Mouse (Mus musculus): ENCODE measurements around the gene Cd300a. TPM values are rescaled to one million over a fixed set of nuclear protein-coding genes. Genes with fewer than 3 reads are reported as not detected.

The Cd300a gene
- polyA plus RNA-seq, 1 experiment from 2014 or later: 1.5 TPM

GRCm38 (mm10) chr11:114852311-114853173 is 37.3 kb upstream of the Cd300a start:
- Histone ChIP-seq H3K4me2 (replicated peaks; ENCODE audit: low read depth) (peak overlapping the region; percentile 99), H3K4me1 (replicated peaks; ENCODE audit: control insufficient read depth, insufficient read depth) (peaks cover 3% of the 10 kb centered on the region; the same call in 1 of the 2 replicates), H3K9me3 (ENCODE audit: control insufficient read depth, low read length) (no peaks in the 10 kb centered on the region), H3K36me3 (ENCODE audit: control insufficient read depth, insufficient read depth, low read length) (no peaks in the 10 kb centered on the region), H3K9ac (ENCODE audit: low read length) (peak overlapping the region; percentile 85), H3K4me3 (ENCODE audit: low read depth, low read length) (peak overlapping the region; percentile 67), H3K27me3 (ENCODE audit: control insufficient read depth, insufficient read depth, low read length) (no peaks in the 10 kb centered on the region), H3K27ac (replicated peaks) (peak overlapping the region; percentile 88)
- DNase-seq (ENCODE audit: low spot score): peak; percentile 50
- WGBS: 3% methylated on average over 40 of the region's 40 CpGs
- no peak; the same call in 1 of the 2 replicates for ATAC-seq (ENCODE audit: low FRiP score, low TSS enrichment)
- no peak for TF ChIP-seq CTCF (IDR thresholded peaks at IDR 0.05; ENCODE audit: low read depth)
- TF ChIP-seq EP300 (optimal IDR thresholded peaks at IDR 0.05): no peak

- ATAC-seq (ENCODE audit: low FRiP score, low TSS enrichment) (no peak), DNase-seq (ENCODE audit: low spot score) (no peak)
- TF ChIP-seq CTCF (IDR thresholded peaks at IDR 0.05; ENCODE audit: low read depth): no peak
- no peak for TF ChIP-seq EP300 (optimal IDR thresholded peaks at IDR 0.05)
- WGBS: 38% methylated on average over 7 of the region's 7 CpGs
- peaks cover 3% of the 10 kb centered on the region; the same call in 1 of the 2 replicates for H3K4me1 ChIP-seq (replicated peaks; ENCODE audit: control insufficient read depth, insufficient read depth)
- no peak overlapping the region for H3K27ac ChIP-seq (replicated peaks)
- H3K4me2 ChIP-seq (replicated peaks; ENCODE audit: low read depth): peak overlapping the region; percentile 99
- H3K9ac ChIP-seq (ENCODE audit: low read length): 0 out of 2 replicates have a peak overlapping the region, but pooled peaks have one; percentile 85
- H3K4me3 ChIP-seq (ENCODE audit: low read depth, low read length): peak overlapping the region; percentile 67
- no peaks in the 10 kb centered on the region for H3K27me3 ChIP-seq (ENCODE audit: control insufficient read depth, insufficient read depth, low read length)
- no peaks in the 10 kb centered on the region for H3K9me3 ChIP-seq (ENCODE audit: control insufficient read depth, low read length)
- H3K36me3 ChIP-seq (ENCODE audit: control insufficient read depth, insufficient read depth, low read length): no peaks in the 10 kb centered on the region
Observed at GRCm38 (mm10) chr11:114853174-114853838, 36.5 kb upstream of the Cd300a start.

GRCm38 (mm10) chr11:114854581-114854980 is 35.3 kb upstream of the Cd300a start:
- DNase-seq (ENCODE audit: low spot score): no peak
- H3K4me2 ChIP-seq (replicated peaks; ENCODE audit: low read depth): no peak overlapping the region
- no peak for TF ChIP-seq EP300 (optimal IDR thresholded peaks at IDR 0.05)
- TF ChIP-seq CTCF (IDR thresholded peaks at IDR 0.05; ENCODE audit: low read depth): no peak
- no peak for ATAC-seq (ENCODE audit: low FRiP score, low TSS enrichment)
- WGBS: 57% methylated on average over 6 of the region's 6 CpGs
- H3K4me3 ChIP-seq (ENCODE audit: low read depth, low read length): no peak overlapping the region
- H3K9ac ChIP-seq (ENCODE audit: low read length): no peak overlapping the region
- no peaks in the 10 kb centered on the region for H3K9me3 ChIP-seq (ENCODE audit: control insufficient read depth, low read length)
- H3K27ac ChIP-seq (replicated peaks): no peak overlapping the region
- no peaks in the 10 kb centered on the region for H3K36me3 ChIP-seq (ENCODE audit: control insufficient read depth, insufficient read depth, low read length)
- peaks cover 3% of the 10 kb centered on the region; the same call in 1 of the 2 replicates for H3K4me1 ChIP-seq (replicated peaks; ENCODE audit: control insufficient read depth, insufficient read depth)
- no peaks in the 10 kb centered on the region for H3K27me3 ChIP-seq (ENCODE audit: control insufficient read depth, insufficient read depth, low read length)

DNA sequence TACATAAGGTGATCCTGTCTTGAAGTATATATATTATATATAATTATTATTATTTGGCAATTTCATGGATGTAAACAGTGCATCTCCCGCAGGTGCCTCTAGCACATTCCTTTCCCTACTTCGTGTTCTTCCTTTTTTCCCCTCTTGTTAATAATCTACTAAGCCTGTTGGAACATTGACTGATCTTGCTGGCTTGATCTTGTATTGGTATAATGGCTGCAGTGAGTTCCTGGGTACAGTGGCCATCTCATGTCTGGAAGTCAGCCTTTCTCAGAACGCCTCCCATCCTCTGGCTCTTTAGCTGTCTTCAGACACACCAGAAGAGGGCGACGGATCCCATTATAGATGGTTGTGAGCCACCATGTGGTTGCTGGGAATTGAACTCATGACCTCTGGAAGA is 33.7 kb upstream of the Cd300a start:
- 73% methylated on average over 5 of the region's 5 CpGs for WGBS
- TF ChIP-seq EP300 (optimal IDR thresholded peaks at IDR 0.05): no peak
- Histone ChIP-seq H3K9me3 (ENCODE audit: control insufficient read depth, low read length) (no peaks in the 10 kb centered on the region), H3K27ac (replicated peaks) (no peak overlapping the region), H3K36me3 (ENCODE audit: control insufficient read depth, insufficient read depth, low read length) (no peaks in the 10 kb centered on the region), H3K4me3 (ENCODE audit: low read depth, low read length) (no peak overlapping the region), H3K4me1 (replicated peaks; ENCODE audit: control insufficient read depth, insufficient read depth) (0 out of 2 replicates have a peak, but pooled peaks cover 3% of the 10 kb centered on the region), H3K4me2 (replicated peaks; ENCODE audit: low read depth) (no peak overlapping the region), H3K9ac (ENCODE audit: low read length) (no peak overlapping the region), H3K27me3 (ENCODE audit: control insufficient read depth, insufficient read depth, low read length) (no peaks in the 10 kb centered on the region)
- no peak for DNase-seq (ENCODE audit: low spot score)
- ATAC-seq (ENCODE audit: low FRiP score, low TSS enrichment): no peak

DNA sequence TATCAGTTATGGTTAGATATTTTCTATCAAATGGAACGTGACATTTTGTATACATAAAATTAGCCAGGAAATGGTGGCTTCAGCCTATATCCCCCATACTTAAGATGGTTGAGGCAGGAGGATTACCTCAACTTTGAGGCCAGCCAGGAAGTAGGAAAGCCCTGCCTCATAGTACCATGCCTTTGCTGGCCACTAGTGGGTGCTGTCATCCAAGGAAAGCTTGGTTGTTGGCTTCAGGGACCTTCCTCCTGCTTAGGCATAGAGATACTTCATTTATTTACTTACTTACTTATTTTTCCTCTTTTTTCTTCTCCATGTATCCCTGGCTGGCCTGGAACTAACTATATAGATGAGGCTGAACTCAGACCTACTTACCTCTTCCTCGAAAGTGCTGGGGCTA is 31.2 kb upstream of the Cd300a start:
- Histone ChIP-seq H3K27me3 (ENCODE audit: control insufficient read depth, insufficient read depth, low read length) (no peaks in the 10 kb centered on the region), H3K9me3 (ENCODE audit: control insufficient read depth, low read length) (no peaks in the 10 kb centered on the region), H3K4me1 (replicated peaks; ENCODE audit: control insufficient read depth, insufficient read depth) (no peaks in the 10 kb centered on the region), H3K4me3 (ENCODE audit: low read depth, low read length) (no peak overlapping the region), H3K36me3 (ENCODE audit: control insufficient read depth, insufficient read depth, low read length) (no peaks in the 10 kb centered on the region), H3K4me2 (replicated peaks; ENCODE audit: low read depth) (no peak overlapping the region), H3K27ac (replicated peaks) (no peak overlapping the region), H3K9ac (ENCODE audit: low read length) (no peak overlapping the region)
- no peak for ATAC-seq (ENCODE audit: low FRiP score, low TSS enrichment)
- WGBS: 94% methylated on average over 2 of the region's 2 CpGs
- peak; percentile 65 for TF ChIP-seq CTCF (IDR thresholded peaks at IDR 0.05; ENCODE audit: low read depth)
- no peak for TF ChIP-seq EP300 (optimal IDR thresholded peaks at IDR 0.05)
- DNase-seq (ENCODE audit: low spot score): peak; percentile 40

- WGBS: 58% methylated on average over 2 of the region's 2 CpGs
Observed at GRCm38 (mm10) chr11:114861057-114861456, 28.8 kb upstream of the Cd300a start.

More at GRCm38 (mm10) chr11:114861057-114861456, 28.8 kb upstream of the Cd300a start:
- no peak overlapping the region for H3K4me3 ChIP-seq (ENCODE audit: low read depth, low read length)
- H3K4me1 ChIP-seq (replicated peaks; ENCODE audit: control insufficient read depth, insufficient read depth): no peaks in the 10 kb centered on the region
- H3K27me3 ChIP-seq (ENCODE audit: control insufficient read depth, insufficient read depth, low read length): no peaks in the 10 kb centered on the region
- H3K4me2 ChIP-seq (replicated peaks; ENCODE audit: low read depth): no peak overlapping the region
- TF ChIP-seq CTCF (IDR thresholded peaks at IDR 0.05; ENCODE audit: low read depth): no peak
- no peak for TF ChIP-seq EP300 (optimal IDR thresholded peaks at IDR 0.05)
- ATAC-seq (ENCODE audit: low FRiP score, low TSS enrichment) (no peak), DNase-seq (ENCODE audit: low spot score) (no peak)
- H3K36me3 ChIP-seq (ENCODE audit: control insufficient read depth, insufficient read depth, low read length): no peaks in the 10 kb centered on the region
- H3K9ac ChIP-seq (ENCODE audit: low read length): no peak overlapping the region
- H3K9me3 ChIP-seq (ENCODE audit: control insufficient read depth, low read length): no peaks in the 10 kb centered on the region
- no peak overlapping the region for H3K27ac ChIP-seq (replicated peaks)
